Mouse (Mus musculus): ENCODE measurements around the gene Cnih3. TPM values are rescaled to one million over a fixed set of nuclear protein-coding genes. Genes with fewer than 3 reads are reported as not detected.
A peak's percentile ranks its signal among the peaks of the same experiment; 100 is the strongest.

Cnih3 gene
- total RNA-seq, 2 experiments from 2014 or later: 44.0 to 54.4 TPM

DNA sequence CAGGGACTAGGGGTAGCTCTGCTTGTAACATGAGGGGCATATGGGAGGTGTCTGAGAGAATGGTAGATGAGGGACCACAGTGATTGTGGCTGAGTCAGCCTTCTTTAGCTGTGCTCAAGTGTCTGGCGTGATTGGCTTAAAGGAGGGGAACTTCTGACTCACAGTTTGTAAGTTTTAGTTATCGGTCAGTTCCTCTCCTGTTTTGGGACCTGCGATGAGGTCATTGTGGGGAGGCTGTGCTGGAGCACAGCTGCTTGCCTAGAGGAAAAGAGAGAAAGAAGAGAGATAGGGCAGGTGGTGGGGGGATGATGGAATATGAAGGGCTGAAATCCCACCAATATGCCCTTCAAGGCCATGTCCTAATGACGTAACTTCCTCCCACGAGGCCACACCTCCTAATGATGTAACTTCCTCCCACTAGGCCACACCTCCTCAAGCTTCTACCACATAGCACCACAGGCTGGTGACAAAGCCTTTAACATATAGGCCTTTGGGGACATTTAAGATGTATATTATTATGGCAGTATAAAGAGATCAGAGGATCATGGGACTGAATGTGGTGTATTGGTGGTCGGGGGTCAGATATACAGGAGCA, 42.9 kb downstream of the Cnih3 start:
- no peak for DNase-seq (ENCODE audit: low spot score in 2 of 2)

DNA sequence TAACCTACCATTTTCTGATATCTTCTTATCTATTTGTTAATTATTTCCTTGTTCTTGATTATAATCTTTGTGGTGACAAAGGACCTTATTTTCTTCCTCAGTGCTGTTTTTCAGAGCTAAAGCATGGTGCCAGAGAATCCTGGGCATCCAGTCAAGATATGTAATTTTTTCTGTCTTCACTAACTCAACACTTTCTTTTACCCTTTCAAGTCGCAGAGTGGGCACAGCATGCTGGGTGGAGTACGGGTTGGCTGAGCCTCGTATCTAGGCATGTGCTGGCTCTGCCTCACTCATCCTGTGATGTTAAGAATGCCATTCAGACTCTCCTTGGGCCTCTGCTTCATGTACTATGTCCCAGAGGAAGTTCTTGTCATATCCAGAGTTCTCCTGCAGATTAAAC, 46.8 kb downstream of the Cnih3 start:
- no peak for DNase-seq (ENCODE audit: low spot score in 2 of 2)

DNA sequence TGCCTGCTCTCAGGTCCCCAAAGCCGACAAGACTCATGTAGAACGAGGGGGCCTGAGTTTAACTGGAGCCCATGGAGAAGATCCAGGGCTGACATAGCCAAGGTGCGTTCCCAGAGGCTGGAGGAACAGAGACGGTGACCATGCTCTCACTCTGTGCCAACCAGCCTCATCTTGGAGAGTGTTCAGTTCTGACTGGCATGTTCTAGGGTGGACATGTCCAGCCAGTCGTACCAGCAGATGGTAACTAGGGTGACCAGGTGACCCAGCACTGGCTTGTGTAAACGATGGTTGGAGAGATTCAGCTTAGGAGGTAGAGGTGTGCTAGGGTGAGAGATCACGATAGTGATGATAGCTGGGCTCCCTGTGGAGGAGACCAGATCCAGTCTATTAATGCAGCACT, 50.6 kb downstream of the Cnih3 start:
- DNase-seq (ENCODE audit: low spot score in 2 of 2): no peak

DNA sequence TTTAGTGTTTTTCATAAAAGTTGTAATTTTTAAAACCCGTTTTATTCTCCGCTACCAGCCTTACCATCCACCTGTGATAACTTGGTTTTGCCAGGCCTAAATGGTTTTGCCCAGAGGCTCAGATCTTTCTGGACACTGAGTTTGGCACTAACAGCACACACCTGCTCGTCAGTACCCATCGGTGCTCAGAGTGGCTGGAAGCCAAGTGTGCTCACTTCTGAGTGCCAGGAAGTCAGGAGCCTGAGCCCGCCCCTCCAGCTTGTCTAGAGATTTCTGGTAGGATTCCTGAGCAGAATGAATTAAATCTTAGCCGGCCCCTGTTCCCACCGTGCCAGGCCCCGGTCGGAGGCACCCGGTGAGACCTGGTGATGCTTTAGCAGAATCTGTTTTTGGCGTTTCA, 54.9 kb downstream of the Cnih3 start:
- no peak for DNase-seq (ENCODE audit: low spot score in 2 of 2)

DNA sequence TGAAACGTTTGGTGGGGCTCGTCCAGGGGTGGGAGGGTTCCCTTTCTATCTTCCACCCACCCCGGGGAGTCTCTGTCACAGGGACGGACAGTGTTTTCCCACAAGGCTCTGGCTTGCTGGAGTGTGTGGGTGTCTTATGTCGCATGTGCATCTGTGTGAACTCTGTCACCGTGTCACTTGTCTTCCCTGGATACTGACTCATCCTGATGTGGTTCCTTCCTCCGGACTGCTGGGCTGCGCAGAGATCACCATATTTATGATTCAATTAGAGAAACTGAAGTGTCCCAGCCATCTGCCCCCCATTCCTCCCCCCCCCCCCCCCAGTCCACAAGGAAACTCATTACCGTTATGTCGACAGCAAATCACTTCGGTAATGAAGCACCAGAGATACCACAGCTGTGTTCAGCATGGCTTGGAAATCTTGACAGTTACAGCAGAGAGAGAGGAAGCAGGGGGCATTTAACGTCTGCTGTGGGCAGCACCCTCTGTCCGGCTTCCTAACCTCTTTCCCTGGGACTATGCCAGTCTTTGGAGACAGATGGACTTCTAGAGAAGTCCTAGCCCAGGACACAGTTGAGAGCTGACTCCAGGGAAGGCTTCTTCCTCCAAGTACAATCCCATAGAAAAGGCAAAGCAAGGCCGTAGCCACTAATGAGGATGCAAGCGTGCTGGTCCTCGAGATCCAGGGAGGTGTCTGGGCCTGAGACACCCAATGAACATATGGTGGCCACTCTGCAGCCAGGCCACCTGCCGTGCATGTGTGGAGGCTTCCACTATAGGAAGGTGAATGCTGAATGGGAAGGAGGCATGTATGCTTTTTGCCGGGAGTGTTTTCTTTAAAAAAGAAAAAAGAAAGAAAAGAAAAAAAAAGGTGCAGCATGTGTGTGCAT, 55.9 kb downstream of the Cnih3 start:
- no peak for DNase-seq (ENCODE audit: low spot score in 2 of 2)

DNA sequence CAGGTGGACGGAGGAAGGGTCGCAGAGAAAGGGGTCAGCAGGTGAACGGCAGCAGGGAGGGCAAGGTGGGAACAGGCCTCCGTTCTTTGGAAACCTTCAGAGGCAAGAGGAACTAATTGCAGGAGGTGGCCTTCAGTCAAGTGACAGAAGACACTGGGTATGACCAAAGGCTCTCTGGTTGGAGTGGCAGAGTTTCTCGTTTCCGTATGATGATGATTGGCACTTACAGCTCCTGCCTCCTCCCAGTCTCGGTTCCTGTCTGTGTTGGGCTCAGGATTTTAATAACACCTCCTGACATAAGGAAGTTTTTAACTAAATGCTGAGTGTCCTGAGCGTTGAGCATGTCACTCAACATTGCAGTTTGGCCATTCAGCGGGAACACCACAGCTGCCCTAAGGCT, 57.3 kb downstream of the Cnih3 start:
- DNase-seq (ENCODE audit: low spot score in 2 of 2): no peak

DNA sequence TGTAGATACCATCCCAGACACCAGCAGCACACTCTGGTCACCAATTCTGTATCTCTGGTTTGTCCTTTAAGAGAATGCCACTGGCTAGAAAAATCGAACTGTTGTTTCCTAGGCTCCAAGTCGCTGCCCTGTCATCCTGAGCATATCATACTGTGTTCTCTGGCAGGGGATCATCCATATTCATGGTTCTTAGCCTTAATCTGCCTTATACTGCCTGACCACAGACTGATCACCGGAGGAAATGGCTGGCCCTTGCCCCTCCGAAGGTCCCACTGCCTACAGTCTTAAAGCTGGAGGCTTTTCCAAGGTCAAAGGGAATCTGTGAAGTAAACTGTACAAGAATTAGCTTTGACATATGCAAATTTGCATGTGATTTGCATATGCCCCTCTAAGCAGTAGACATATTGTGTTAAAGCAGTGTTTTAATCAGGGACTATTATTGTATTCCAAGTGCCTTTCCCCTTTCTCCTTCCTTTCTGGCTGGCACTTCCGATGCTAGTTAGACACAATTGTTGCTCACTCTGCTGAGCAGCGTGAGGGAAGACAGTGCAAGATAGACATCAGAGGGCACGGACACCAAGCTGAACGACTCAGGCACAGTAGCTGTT, 58.3 kb downstream of the Cnih3 start:
- no peak for DNase-seq (ENCODE audit: low spot score in 2 of 2)

DNA sequence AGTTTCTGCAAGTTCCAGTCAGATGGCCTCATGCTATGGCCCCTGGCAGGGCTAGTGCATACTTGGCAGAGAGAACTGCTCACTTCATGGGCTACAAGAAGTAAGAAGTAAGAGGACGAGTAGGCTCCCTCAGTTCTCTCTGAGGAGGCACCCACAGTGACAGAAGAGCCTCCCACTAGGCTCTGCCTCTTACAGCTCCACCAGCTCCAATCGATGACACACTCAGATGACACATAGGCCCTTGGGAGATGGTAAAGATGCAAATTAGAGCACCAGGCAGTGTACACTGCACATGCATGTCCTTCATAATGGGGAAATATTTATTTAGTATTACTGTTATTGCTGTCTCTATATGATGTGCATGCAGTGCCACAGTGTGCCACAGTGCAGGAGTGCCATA, 62.6 kb downstream of the Cnih3 start:
- no peak for DNase-seq (ENCODE audit: low spot score in 2 of 2)

DNA sequence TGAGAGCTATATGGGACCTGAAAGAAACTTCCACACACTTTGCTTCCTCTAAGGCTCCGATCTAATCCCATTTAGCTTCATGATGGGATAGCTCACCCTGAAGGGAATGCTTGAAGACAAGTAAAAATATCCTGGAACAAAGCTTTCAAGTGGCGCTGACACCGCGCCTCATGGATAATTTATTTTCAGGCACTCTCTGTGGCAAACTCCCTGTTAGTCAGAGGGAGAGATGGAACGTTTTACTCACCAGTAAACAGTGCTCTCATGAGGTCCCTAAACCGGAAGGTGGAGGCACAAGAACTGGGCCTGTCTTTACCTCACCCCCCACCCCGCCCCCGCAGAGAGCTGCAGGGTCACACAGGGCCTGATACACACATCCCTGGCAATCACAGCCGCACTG, 64.4 kb downstream of the Cnih3 start:
- no peak for DNase-seq (ENCODE audit: low spot score in 2 of 2)

DNA sequence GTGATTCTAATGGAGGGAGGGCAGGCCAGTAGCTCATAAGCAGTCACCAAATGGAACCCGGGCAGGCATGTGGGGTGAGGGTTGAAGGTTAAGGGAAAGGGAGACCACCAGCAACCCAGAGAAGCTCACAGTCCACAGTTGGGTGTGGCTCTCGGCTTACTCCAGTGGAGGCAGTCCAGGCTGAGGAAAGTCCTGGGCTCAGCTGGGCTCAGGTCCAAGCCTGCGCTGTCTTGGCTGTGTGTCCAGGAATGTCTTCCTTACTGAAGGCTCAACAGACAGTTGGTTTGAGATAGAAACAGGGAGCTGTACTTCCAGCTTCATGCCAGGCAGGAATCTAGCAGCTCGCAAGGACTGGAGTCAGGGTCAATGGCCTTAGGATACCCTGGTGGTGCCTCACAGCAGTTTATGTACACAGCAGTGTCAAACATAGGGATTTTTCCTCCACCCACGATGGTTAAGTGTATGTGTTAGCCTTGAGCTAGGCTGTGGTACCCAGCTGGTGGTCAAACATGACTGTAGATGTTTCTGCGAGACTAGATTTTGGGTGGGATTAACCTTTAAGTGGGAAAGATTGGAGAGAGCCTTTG, 65.6 kb downstream of the Cnih3 start:
- no peak for DNase-seq (ENCODE audit: low spot score in 2 of 2)

DNA sequence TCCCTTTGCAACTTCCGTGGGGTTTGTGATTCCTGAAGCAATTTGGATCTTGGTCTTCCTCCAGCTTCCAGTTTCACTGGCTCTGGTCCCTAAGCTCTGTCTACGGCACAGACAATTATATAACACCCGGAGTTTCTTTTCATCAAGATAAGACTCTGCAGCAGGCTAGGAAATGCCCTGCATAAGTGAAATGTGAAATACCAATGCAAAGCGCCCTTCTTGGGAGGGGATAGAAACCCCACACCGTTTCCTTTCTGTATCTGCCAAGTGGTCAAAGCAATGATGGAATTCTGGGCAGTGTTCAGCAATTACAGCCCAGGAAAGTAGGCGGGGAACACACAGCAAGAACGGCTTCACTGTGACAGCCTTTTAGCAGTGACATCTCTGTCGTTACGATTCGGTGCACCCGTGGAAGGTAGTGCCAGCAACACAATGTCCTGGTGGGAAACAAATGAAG, 67.7 kb downstream of the Cnih3 start:
- peak; percentile 31 to 46 for DNase-seq (ENCODE audit: low spot score in 2 of 2)

DNA sequence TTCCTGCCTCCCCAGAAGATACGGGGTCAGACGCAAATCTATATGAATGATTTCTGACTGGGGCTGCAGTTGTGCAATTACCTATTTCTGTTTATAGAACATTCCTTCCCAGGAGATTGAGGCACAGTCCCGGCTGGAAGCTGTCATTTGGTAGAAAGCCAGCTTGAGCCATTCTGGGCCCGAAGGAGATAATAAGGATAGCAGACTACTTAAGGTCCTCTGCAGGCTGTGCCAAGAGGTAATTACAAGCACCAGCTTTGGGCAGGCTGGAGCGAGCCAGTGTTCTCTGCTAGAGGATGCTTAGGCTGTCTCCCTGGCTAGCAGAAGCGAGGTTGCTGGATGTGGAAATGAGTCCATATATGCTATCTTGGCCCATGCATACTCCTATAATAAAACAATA, 70.4 kb downstream of the Cnih3 start:
- DNase-seq (ENCODE audit: low spot score in 2 of 2): no peak

DNA sequence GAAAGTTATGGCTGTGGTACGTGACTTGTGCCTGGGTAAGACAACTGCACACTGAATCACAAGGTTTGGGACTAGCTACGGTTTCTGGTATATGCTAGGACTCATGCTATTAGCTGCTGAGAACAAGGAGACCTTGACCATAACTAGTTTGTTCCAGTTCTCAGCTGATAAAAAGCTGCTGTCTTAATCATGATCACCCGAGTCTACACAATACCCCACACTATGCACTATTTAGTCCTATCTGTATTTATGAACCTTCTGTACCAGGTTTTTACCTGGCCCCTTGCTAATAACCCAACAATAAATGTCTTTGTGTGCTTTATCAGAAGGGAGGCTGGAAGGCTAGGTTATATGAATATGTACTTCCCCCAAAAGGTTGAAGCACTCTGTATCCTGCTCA, 72.5 kb downstream of the Cnih3 start:
- no peak for DNase-seq (ENCODE audit: low spot score in 2 of 2)

DNA sequence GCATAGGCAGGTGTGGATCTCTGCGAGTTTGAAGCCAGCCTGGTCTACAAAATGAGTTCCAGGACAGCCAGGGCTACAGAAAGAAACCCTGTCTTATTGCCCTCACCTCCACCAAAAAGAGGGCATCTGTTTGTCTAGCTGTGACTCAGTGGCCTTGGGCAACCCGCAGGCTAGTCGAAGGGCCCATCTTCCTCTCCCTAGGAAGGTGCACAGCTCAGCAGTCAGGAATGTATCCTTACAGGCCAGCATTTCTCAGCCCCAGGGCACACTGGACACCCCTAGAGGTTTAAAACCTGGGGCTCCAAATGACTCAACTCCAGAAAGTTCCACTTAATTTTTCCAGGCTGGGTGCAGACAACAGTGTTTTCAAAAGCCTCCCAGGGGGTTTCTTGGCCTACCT, 73.0 kb downstream of the Cnih3 start:
- DNase-seq (ENCODE audit: low spot score in 2 of 2): no peak

DNA sequence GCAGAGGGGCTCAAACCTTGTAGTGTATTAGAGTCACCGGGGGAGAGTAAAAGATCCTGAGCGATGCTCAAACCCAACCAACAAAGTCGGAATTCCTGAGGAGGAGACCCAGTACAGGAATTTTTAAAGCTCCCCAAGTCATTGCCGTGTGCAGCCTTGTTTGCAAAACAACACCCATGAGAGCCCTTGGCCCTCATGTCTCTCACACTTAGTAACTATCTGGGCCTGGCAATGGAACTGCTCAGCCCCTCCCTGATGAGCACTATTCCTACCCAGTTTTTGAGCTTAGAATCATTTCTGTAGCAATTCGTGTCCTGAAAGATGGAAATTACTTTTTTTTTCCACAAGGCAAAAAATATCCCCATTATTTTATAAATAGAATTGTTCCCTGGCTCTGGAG, 74.0 kb downstream of the Cnih3 start:
- no peak for DNase-seq (ENCODE audit: low spot score in 2 of 2)

DNA sequence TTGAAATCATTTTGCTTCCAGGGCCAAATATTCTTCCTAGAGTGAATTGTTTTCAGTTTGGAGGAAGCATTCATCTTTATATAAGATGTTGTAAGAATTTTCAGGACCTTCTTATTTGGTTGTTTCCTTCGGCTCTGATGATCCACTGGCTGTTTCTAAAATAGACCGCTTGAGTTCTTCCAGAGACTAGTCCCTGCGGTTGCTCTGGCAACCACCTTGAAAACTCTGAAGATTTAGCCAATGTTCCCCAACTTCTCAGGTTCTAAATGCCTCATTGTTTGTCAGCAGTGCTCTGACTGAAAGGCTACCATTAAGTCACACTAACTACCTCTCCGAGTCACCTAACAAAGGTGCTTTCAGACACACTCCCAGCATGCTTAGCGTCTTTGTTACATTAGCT, 80.8 kb downstream of the Cnih3 start:
- DNase-seq (ENCODE audit: low spot score in 2 of 2): no peak

DNA sequence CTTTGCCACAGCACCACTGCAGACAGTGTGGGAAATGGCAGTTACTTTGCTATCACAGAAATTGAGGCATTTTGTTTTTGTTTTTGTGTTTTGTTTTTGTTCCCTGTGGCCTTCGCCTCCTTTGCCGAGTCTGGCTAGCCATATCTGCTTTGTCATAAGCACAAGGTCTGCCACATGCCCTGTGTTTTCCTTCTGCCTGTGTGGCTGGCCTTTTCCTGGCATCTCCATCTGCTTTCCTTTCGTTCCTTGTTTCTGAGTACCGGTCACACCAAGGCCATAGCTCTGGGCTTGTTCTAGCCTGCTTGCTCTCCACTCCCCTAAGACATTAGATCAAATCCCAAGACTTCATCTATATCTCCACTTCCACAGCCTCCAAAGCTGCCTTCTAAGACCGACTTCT, 83.0 kb downstream of the Cnih3 start:
- no peak for DNase-seq (ENCODE audit: low spot score in 2 of 2)

DNA sequence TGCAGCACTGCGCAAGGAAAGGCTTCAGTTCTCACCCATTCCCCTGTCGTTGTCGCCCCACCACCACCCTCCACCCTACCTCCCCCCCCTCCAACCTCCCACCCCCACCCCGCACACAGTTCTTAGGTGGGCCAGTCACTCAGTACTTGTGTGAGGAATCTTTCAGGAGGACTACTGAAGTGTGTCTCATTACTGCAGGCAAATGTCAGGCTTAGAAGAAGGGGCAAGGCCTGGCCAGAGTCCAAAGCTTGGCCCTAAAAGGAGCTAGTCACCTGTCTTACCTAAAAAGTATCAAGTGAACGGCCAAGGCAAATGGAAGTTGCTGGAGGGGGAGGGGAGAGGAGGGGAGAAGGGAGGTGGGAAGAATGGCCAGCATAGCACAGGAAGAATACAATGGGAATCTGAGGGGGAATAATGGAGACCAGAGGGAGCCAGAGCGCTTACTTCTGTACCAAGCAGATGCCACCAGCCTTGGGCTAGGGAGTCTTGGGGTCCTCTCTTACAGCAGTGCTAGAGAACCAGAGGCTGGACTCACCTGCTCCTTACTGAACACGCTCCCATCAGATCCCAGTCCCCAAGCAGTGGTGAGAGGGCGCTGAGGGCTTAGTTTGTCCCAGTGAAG, 88.7 kb downstream of the Cnih3 start:
- no peak for DNase-seq (ENCODE audit: low spot score in 2 of 2)

DNA sequence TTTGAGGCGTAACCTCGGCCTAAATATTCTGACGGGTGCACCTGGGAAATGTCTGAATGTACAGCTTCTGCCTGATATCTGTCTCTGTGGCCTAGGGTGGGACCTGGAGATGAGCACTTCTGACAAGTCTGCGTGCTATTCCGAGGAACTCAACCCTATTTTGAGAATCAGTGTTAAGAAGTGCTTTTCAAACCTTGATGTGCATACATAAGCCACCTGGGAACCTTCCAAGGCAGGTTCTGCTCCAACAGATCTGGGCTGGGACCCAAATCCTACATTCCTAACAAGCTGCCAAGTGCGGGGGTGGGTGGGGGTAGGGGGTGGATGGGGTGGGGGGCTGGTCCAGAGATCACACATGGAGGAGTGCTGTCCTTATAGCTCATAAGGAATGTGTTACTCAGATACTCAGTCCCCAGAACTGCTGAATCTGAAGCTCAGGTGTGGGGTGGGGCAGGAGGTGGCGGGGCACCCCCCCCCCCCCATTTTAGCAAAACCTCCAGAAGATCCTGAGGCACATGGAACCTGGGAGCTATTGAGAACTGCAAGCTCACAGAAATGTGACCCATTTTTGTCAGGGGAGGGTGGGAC, 89.3 kb downstream of the Cnih3 start:
- no peak for DNase-seq (ENCODE audit: low spot score in 2 of 2)

DNA sequence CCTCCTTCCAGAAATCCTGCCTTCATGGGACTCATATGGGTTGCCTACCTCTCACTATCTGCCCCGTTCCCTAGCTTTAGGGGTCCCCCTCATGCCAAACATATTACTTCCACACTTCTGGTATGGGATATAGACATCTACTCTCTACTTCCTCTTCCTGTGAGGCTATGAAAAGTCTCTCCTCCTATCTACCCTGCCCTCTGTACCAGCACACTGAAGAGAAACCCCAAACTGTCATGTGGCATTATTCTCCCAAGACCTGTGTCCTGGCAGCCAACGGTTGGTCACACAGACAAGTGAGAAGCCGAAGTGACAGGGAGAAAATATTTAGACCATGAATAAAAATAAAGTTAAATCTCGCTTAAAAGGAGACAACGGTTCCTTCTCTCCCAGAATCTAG, 92.6 kb downstream of the Cnih3 start:
- no peak for DNase-seq (ENCODE audit: low spot score in 2 of 2)

DNA sequence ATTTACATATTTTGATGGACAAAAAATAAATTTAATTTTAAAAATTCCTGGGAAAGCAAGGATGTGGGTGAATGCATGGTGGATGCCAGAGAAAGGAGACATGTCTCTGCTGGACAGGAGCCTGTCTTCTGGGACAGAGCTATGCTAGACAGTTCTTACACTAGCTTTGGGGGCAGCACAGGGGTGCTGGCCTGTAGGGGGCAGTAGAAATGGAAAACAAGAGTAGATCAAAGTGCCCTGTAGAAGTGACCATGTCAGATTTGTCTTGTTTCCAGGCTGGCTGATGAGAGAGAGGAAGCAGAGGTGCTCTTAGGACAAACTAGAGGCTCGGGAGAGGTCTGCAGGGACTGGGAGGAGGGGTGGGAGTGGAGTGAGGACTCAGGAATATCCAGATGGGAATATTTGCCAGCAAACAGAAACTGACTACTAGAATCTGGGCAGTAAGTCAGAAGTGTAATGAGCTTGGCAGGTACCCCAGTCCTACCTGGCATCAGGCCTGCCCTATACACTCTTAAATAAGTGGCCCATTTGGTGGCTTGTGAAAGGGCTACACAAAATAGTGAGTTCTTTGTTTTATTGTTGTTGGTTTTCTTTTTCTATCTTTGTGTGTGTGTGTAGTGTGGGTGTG, 93.3 kb downstream of the Cnih3 start:
- DNase-seq (ENCODE audit: low spot score in 2 of 2): peak; percentile 47 to 70
